Mouse (Mus musculus) kidney, postnatal 4 days (tissue): Measurements from ENCODE around the gene Tyrobp.

Source experiments
- DNase-seq, 2 experiments: peaks; one replicate each; pipeline ENCODE4 v3.0.0; 2021; ENCODE audit warnings: mixed read lengths in 2 of 2

Tyrobp gene

DNA sequence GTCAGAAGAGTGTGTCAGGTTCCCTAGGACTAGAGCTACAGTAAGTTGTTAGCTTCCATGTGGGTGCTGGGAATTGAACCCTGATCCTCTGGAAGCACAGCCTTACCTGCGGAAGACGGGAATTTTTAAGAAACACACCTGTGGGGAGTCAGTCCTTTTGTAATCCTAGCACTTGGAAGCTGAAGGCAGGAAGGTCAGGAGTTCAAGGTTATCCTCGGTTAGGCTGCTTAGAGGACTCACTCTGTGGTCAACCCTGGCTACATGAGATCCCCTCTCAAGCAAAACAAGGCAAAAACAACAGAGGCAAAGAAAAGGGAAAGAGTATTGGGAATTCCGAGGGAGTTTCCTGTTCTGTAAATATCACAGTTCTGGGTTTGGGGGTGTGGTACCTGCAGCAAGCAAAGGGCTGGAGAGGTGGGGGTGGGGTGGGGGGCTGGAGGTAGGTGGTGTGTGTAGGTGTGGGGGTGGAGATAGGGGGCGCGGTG, 51.3 kb downstream of the Tyrobp start:
- DNase-seq, result no peak
